26 mouse cellular contexts compared by ENCODE assay signal in genomic region chr1:171918136-171918920, GRCm38 (mm10). TPM values are rescaled to one million over a fixed set of nuclear protein-coding genes. Genes with fewer than 3 reads are reported as not detected.
DNase-seq lines count a peak whose midpoint lies in the region; ATAC-seq and TF ChIP-seq lines count a peak whose summit lies in the region.
"Had no signal": no experiment of that assay in that cellular context is flagged by ENCODE, and none has a peak within 500 bp of the region (broad histone marks: within the 10 kb centered on the region; RNA-seq: fewer than 3 reads in every experiment).

No protein-coding gene starts in this region.

- no peaks in the 10 kb centered on the region for H3K9me3 ChIP-seq in heart, embryonic 12.5 days (replicated peaks)
- H3K9me3 ChIP-seq: forebrain, embryonic 12.5 days; hindbrain, embryonic 13.5 days; intestine, embryonic 15.5 days; limb, embryonic 15.5 days had no signal

- intact Hi-C loops in heart, postnatal 36 days (cut with DNase I), result no loop called here

- H3K4me2 ChIP-seq in heart, embryonic 12.5 days, result peak overlapping the region; percentile 58
- H3K4me2 ChIP-seq: forebrain, embryonic 12.5 days; hindbrain, embryonic 13.5 days; intestine, embryonic 15.5 days; limb, embryonic 15.5 days had no signal

- WGBS in heart, embryonic 12.5 days, result 60% methylated on average over 12 of the region's 12 CpGs
- 67% methylated on average over 12 of the region's 12 CpGs for WGBS in lung, adult 2 months

- no peaks in the 10 kb centered on the region for H3K27me3 ChIP-seq in heart, embryonic 12.5 days (replicated peaks)
- H3K27me3 ChIP-seq: forebrain, embryonic 12.5 days; hindbrain, embryonic 13.5 days; intestine, embryonic 15.5 days; limb, embryonic 15.5 days had no signal

- H3K36me3 ChIP-seq in heart, embryonic 12.5 days, result no peaks in the 10 kb centered on the region
- H3K36me3 ChIP-seq: forebrain, embryonic 12.5 days; G1E; hindbrain, embryonic 13.5 days; intestine, embryonic 15.5 days; limb, embryonic 15.5 days had no signal

- no peak for DNase-seq in heart, postnatal 36 days
- no peak for DNase-seq in lung, adult 2 months
- no peak for DNase-seq in lung, postnatal 36 days
- peak; percentile 31 for DNase-seq in CD4-positive helper T cell, adult 2 months (ENCODE audit: low read depth, low spot score)
- peak; percentile 76 for DNase-seq in induced T-regulatory cell, adult 2 months (ENCODE audit: low read depth)
- no peak for DNase-seq in left cerebral cortex, adult 11 months (ENCODE audit: low spot score)
- no peak for DNase-seq in Muller cell, postnatal 12 days (ENCODE audit: inconsistent ontology term)
- DNase-seq: adrenal gland, postnatal 36 days; cerebellum, adult 8-10 months; kidney, postnatal 25 days; midbrain, embryonic 14.5 days; right cerebral cortex, postnatal 14 days had no signal

- peak overlapping the region; percentile 28 for H3K4me3 ChIP-seq in heart, embryonic 12.5 days
- H3K4me3 ChIP-seq in lung, adult 2 months (replicated peaks; ENCODE audit: extremely low read depth, low read depth, low read length), result peak overlapping the region; percentile 24
- H3K4me3 ChIP-seq: forebrain, embryonic 12.5 days; gastrocnemius, adult 2 months; hindbrain, embryonic 13.5 days; intestine, embryonic 15.5 days; limb, embryonic 15.5 days; megakaryocyte, embryonic 14.5 days had no signal

- H3K27ac ChIP-seq in heart, embryonic 12.5 days (ENCODE audit: poor library complexity, severe bottlenecking), result no peak overlapping the region
- H3K27ac ChIP-seq: forebrain, embryonic 12.5 days; gastrocnemius, adult 2 months; hindbrain, embryonic 13.5 days; intestine, embryonic 15.5 days; limb, embryonic 15.5 days; stomach, postnatal 0 days had no signal

- no peak overlapping the region for H3K9ac ChIP-seq in heart, embryonic 12.5 days
- H3K9ac ChIP-seq: forebrain, embryonic 12.5 days; hindbrain, embryonic 13.5 days; intestine, embryonic 15.5 days; limb, embryonic 15.5 days had no signal

- TF ChIP-seq CTCF in lung, adult 2 months (IDR thresholded peaks at IDR 0.05; ENCODE audit: insufficient read depth, low read length), result no peak

- no peak for ATAC-seq in heart, embryonic 12.5 days (ENCODE audit: insufficient number of reproducible peaks, low FRiP score)
- ATAC-seq: intestine, embryonic 15.5 days had no signal

- no peak for TF ChIP-seq POLR2A in lung, adult 2 months (IDR thresholded peaks at IDR 0.05; ENCODE audit: borderline replicate concordance, extremely low read depth, low read depth, low read length)

- 0 out of 2 replicates have a peak, but pooled peaks cover 6% of the 10 kb centered on the region for H3K4me1 ChIP-seq in heart, embryonic 12.5 days (replicated peaks)
- H3K4me1 ChIP-seq in lung, adult 2 months (ENCODE audit: control insufficient read depth, insufficient read depth, low read length), result no peaks in the 10 kb centered on the region
- H3K4me1 ChIP-seq: forebrain, embryonic 12.5 days; hindbrain, embryonic 13.5 days; intestine, embryonic 15.5 days; limb, embryonic 15.5 days had no signal

RNA-seq across cellular contexts. Expression of gene Slamf6, which starts 1.0 kb away (rescaled TPM):
- not detected in 2 replicates for polyA plus RNA-seq in heart, embryonic 12.5 days (2016; fragmentation: Nextera tagmentation; extraction: Ambion mirVana)
- under 1 TPM; 0.27 to 0.31 TPM for total RNA-seq in heart, postnatal 36 days (2021)
- 2.4 and 2.5 TPM in 2 replicates for polyA plus RNA-seq in lung, adult 2 months (2012; rRNA removed)
- total RNA-seq: gastrocnemius, adult 2 months; left cerebral cortex, postnatal 36 days had no signal
- polyA plus RNA-seq: C2C12; embryonic facial prominence, embryonic 11.5 days; forebrain, embryonic 12.5 days; G1E; hindbrain, embryonic 13.5 days; limb, embryonic 15.5 days; midbrain, embryonic 14.5 days; neural tube, embryonic 14.5 days had no signal

RNA-seq across cellular contexts. Expression of gene Gm10521, which starts 22.9 kb away (rescaled TPM):
- not detected in 2 replicates for polyA plus RNA-seq in heart, embryonic 12.5 days (2016; fragmentation: Nextera tagmentation; extraction: Ambion mirVana)
- under 1 TPM; 0.19 to 0.22 TPM for total RNA-seq in heart, postnatal 36 days (2021)
- 0.72 and 1.1 TPM in 2 replicates for polyA plus RNA-seq in lung, adult 2 months (2012; rRNA removed)
- total RNA-seq: G1E; gastrocnemius, adult 2 months had no signal
- polyA plus RNA-seq: C2C12; embryonic facial prominence, embryonic 11.5 days; forebrain, embryonic 12.5 days; G1E; hindbrain, embryonic 13.5 days; intestine, embryonic 15.5 days; limb, embryonic 15.5 days; liver, embryonic 16.5 days; midbrain, embryonic 14.5 days; neural tube, embryonic 14.5 days; stomach, postnatal 0 days had no signal

Comparison
In these comparisons a context has a peak if more than half of its experiments do, and no peak if none do; other contexts are left out.
1. DNase-seq: peak in CD4-positive helper T cell, adult 2 months (single experiment) and induced T-regulatory cell, adult 2 months (single experiment); none in heart, postnatal 36 days (0 of 2), lung, adult 2 months (single experiment), lung, postnatal 36 days (single experiment), left cerebral cortex, adult 11 months (single experiment) and Muller cell, postnatal 12 days (single experiment).